Mouse (Mus musculus) bone marrow macrophage, adult 2 months (primary cell): Measurements from ENCODE around the gene Col20a1. TPM values are rescaled to one million over a fixed set of nuclear protein-coding genes. Genes with fewer than 3 reads are reported as not detected.

Experiments used
- H3K27ac ChIP-seq: 2 replicates; pipeline ENCODE4 v1.5.1; 2012; ENCODE audit warnings: low read depth, low read length; ENCODE audit not compliant: insufficient read depth
- H3K4me1 ChIP-seq: 2 replicates; pipeline ENCODE4 v1.6.1; 2012; ENCODE audit warnings: low read length; ENCODE audit not compliant: control insufficient read depth, insufficient read depth
- H3K4me3 ChIP-seq: 2 replicates; pipeline ENCODE4 v1.5.1; 2012; ENCODE audit warnings: mild to moderate bottlenecking, low read length, moderate library complexity; ENCODE audit not compliant: insufficient read depth
- CTCF ChIP-seq: IDR thresholded peaks from 2 replicates; pipeline ENCODE4 v1.5.1; 2012; ENCODE audit warnings: low read depth, mild to moderate bottlenecking, low read length, moderate library complexity
- POLR2A ChIP-seq: IDR thresholded peaks from 2 replicates; pipeline ENCODE4 v1.6.1; 2012; ENCODE audit warnings: mild to moderate bottlenecking, low read depth, low read length, borderline replicate concordance
- polyA plus RNA-seq: library from polyadenylated mRNA; stranded (reverse); fragments of >200 nt; gene quantifications from 2 replicates; pipeline ENCODE4 v1.2.4, GENCODE M21; 2012; ENCODE audit not compliant: missing spikeins, insufficient read depth, insufficient read length

Gene Col20a1
- 1.5 and 1.9 TPM in 2 replicates for polyA plus RNA-seq

DNA sequence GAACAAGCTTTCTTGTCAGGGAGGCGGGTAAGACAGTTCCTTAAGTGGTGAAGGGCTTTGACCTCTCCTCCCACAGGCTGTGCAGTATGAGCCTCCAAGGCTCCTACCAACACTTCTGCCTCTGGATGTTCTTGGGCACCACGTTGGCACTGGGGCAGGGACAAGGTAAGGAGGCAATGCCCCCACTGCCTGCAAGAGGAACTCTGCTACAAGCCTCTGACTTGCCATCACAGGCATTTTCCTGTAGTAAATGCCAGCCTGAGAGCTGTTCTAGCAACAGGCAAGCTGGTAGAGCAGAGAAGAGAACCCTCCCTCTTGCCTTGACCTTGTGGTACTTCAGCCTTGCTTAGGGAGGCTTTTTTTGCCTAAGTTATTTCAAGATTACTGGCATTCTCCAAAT is at the start of gene Col20a1:
TSS of gene Col20a1 (plus strand) at position 87 of the 400 bp plus-strand sequence.
- Histone ChIP-seq H3K4me1 (no peaks in the 10 kb centered on the region), H3K27ac (no peak within 1 kb of the TSS), H3K4me3 (no peak within 1 kb of the TSS)
- TF ChIP-seq POLR2A (no peak), CTCF (no peak)

DNA sequence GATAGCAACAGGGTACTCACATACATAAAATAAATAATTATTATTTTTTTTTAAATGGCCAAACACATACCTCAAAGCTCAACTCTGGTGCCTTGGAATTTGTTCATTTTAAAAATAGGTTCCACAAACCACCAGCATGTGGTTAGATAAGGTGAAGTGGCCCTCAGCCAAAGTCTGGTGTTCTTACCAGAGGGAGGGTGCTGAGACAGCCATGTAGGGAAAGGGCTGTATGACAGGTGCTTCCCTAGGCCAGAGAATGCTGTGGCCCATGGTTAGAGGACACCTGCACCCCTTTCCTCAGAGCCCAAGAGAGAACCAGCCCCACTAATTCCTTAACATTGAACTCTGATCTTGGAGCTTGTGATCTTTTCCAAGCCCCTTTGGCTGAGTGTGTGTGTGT is 46.1 kb upstream of the Col20a1 start:
- Histone ChIP-seq H3K4me1 (no peaks in the 10 kb centered on the region), H3K4me3 (no peak overlapping the region), H3K27ac (no peak overlapping the region)
- TF ChIP-seq POLR2A (no peak), CTCF (no peak)

DNA sequence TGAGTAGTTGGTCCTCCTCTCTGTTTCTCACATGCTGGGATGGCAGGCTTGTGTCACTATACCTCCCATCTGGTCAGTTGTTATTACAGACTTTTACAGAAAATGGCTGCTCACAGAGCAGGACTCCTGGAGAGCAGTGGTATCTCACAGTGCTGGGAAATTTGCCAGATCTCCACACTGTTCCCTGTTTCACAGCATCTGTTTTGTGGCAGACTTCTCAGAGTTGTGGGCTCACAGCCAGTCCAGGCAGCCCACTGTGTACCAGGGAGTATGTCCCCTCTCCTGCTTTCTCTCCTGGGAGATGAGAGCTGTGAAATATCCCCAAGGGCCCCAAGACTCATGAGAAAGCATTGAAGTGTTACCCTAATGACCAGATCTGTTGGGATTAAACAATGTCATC is 44.5 kb upstream of the Col20a1 start:
- no peak overlapping the region for H3K27ac ChIP-seq
- TF ChIP-seq CTCF (no peak), POLR2A (no peak)
- no peaks in the 10 kb centered on the region for H3K4me1 ChIP-seq
- no peak overlapping the region for H3K4me3 ChIP-seq

DNA sequence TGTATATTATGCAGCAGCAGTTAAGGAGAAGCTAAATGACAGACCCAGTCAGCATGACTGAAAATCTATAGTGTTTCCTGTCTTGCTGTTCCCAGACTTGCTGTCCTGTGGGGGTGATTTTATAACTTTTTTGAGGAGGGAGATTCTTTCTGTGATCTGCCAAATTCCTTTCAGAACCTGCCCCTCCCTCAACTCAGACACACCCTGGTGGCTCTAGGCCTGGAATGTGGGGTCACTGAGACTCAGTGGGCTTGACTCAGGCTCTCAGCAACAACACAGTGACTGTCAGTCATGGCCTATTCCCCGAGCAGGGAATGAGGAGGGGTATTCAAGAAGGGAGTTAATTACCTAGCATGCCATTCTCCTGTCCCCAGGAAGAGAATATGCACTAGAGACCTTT is 36.4 kb upstream of the Col20a1 start:
- no peaks in the 10 kb centered on the region for H3K4me1 ChIP-seq
- no peak overlapping the region for H3K27ac ChIP-seq
- TF ChIP-seq POLR2A: no peak
- no peak for TF ChIP-seq CTCF
- H3K4me3 ChIP-seq: no peak overlapping the region

DNA sequence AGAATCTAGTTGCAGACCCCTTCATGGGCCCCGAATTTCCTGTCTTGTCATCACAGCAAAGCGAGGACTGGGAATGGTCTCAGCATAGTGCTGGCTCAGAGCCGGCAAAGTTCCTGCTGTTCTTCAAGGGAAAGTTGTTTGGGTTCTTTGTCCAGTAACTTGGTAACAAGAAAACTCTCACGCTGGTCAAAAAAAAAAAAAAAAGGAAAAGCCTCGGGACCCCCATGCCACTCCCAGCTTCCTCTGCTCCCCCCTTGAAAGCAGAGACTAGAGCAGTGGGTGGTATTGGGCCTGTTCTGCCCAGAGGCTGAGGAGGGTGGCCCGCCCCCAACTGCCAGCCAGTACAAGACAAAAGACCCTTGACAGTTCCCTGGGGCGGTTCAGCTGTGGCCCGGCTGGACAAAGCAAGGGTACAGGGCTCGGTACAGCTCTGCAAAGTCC is 33.6 kb upstream of the Col20a1 start:
- TF ChIP-seq POLR2A (no peak), CTCF (no peak)
- Histone ChIP-seq H3K4me3 (no peak overlapping the region), H3K27ac (no peak overlapping the region), H3K4me1 (peaks cover 8% of the 10 kb centered on the region)

DNA sequence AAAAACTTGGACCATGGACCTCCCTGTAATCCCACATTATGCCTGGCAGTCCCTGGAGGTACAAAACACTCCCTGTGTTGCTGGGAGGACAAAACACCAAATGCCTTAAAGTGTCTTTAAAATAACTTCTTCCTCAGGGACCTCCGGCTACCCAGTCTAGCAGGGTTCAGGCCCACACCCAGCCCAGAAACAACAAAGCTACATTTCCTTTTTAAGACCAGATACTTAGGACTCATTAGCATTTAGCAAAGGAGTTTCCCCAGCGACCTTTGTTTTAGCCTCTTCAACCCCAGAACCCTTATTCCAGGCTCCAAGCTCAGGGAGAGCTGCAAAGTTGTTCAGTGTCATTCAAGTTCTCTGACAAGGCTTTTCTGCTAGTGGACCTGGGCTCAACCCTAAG is 32.7 kb upstream of the Col20a1 start:
- H3K4me1 ChIP-seq: peaks cover 8% of the 10 kb centered on the region
- no peak for TF ChIP-seq POLR2A
- no peak for TF ChIP-seq CTCF
- no peak overlapping the region for H3K27ac ChIP-seq
- H3K4me3 ChIP-seq: no peak overlapping the region

DNA sequence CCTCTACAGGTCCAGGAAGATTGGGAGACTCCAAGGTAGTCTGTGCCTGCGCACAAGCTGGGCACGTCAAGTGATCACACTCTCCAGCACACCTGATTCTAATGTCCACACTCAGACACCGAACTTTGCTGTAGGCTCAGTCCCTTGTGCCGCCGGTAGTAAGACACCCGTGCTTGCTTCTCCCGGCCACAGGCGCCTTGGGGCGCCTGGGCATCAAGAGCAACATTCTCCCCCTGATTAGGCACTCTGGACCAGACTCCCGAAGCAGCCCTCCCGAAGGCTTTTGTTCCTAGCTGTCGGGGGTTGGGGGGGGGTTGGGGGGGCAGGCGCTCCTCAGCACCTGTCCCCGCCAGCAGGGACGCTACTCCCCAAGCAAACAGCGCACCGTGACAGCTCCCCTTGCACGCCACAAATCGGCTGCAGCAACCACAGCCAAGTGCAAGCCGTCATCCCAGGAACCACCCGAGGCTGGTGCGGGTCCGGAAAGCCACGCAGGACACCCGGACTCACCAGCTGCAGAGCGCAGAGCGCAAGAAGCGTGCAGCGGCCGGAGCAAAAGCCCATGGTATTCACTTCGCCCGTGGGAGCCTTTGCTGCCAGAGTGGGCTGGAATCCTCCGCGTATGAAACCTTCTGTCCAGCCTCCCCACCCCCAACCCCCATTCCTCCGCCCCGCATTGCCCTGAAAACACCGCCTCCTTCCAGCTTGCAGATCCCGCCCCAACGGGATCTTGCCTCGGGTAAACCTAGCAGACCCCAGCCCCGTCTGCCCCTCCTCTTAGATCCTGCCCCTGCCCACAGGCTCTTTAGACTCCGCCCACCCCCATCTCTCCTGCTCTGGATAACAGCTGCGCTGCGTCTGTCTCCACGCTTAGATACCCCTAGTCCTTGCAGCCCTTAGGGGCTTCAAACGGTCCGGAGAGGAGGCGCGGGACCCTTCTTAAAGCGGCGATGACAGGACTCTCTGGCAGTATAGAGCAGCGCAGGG is 32.0 kb upstream of the Col20a1 start, which contains the start of gene Nkain4:
TSS of gene Nkain4 (minus strand) at position 639 of the 987 bp plus-strand sequence.
- no peak within 1 kb of the TSS for H3K27ac ChIP-seq
- H3K4me1 ChIP-seq: peaks cover 8% of the 10 kb centered on the region
- H3K4me3 ChIP-seq: peak within 1 kb of the TSS; percentile 20; the same call in 1 of the 2 replicates
- TF ChIP-seq POLR2A (no peak), CTCF (no peak)

DNA sequence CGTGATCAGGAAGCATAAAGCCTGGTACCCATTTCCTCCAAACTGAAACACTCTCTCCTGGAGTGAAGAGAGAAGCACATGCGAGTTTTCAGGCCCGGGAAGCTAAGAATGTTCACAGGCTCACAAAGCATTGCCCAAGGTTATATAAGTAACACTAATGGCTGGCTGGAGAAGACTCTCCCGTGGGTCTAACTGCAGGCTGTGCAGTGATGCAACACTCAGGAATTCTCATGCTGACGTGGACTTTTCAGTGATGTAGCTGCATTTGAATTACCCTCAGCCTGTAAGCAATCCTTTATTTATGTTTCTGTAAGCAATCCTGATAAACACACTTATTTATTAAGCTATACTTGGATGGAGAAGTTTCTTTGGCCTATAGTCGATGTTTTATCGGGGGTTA is 26.7 kb upstream of the Col20a1 start:
- Histone ChIP-seq H3K4me3 (no peak overlapping the region), H3K4me1 (peaks cover 8% of the 10 kb centered on the region), H3K27ac (no peak overlapping the region)
- TF ChIP-seq CTCF: no peak
- TF ChIP-seq POLR2A: no peak

DNA sequence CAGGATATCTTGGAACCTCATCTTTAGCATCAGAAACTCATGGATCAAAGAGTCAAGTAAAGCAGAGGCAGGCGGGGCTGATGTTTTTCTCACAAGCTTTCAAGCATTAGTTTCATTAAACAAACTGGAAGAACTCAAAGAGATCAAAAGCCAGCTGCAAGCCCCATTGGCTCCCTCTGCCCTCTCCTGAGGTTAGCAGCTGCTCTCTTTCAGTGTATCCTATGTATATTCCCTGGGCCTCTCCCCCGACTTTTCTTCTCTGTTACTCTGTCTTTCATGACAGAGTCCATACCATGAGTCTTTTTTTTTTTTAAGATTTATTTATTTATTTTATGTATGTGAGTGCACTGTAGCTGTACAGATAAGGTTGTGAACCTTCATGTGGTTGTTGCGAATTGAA is 26.1 kb upstream of the Col20a1 start:
- no peak overlapping the region for H3K4me3 ChIP-seq
- TF ChIP-seq POLR2A (no peak), CTCF (no peak)
- H3K4me1 ChIP-seq: peaks cover 8% of the 10 kb centered on the region
- H3K27ac ChIP-seq: no peak overlapping the region
